Mouse (Mus musculus) MEL (cell line): ENCODE measurements around the gene Tph2. TPM values are rescaled to one million over a fixed set of nuclear protein-coding genes. Genes with fewer than 3 reads are reported as not detected.

Experiments used
- DNase-seq: peaks from one replicate; pipeline ENCODE4 v3.0.0; 2011; ENCODE audit warnings: low read depth, low spot score
- H3K27ac ChIP-seq: 2 replicates; pipeline ENCODE4 v1.5.1; 2012; ENCODE audit warnings: low read depth, mild to moderate bottlenecking, control low read depth, low read length, moderate library complexity; ENCODE audit not compliant: control insufficient read depth
- H3K27me3 ChIP-seq, 2 experiments: fragments of 150-350 bp in 1 of 2; sonication (generic) in 1 of 2; 2 replicates each; pipeline ENCODE4 v1.6.1; 2012; ENCODE audit warnings: low read length in 2 of 2, mild to moderate bottlenecking in 2 of 2, improper control_type of control experiment in 1 of 2, moderate library complexity in 1 of 2; ENCODE audit not compliant: insufficient read depth in 2 of 2, control insufficient read depth in 1 of 2
- H3K36me3 ChIP-seq, 2 experiments: 2 replicates each; pipeline ENCODE4 v1.6.1; 2012 to 2014; ENCODE audit warnings: low read length in 2 of 2, improper control_type of control experiment in 1 of 2, inconsistent platforms in 1 of 2, mild to moderate bottlenecking in 1 of 2; ENCODE audit not compliant: insufficient read depth in 2 of 2, control insufficient read depth in 1 of 2
- H3K4me1 ChIP-seq, 2 experiments: fragments of 150-350 bp in 1 of 2; sonication (generic) in 1 of 2; 2 replicates each; pipeline ENCODE4 v1.6.1; 2012; ENCODE audit warnings: low read length in 2 of 2, improper control_type of control experiment in 1 of 2, mild to moderate bottlenecking in 1 of 2; ENCODE audit not compliant: insufficient read depth in 2 of 2, control insufficient read depth in 1 of 2
- H3K4me3 ChIP-seq, 2 experiments: fragments of 150-350 bp in 1 of 2; sonication (generic) in 1 of 2; 2 replicates each; pipeline ENCODE4 v1.5.1; 2012; ENCODE audit warnings: low read depth in 2 of 2, low read length in 2 of 2, mild to moderate bottlenecking in 2 of 2, moderate library complexity in 2 of 2, control low read depth in 1 of 2, improper control_type of control experiment in 1 of 2; ENCODE audit not compliant: control insufficient read depth in 1 of 2, insufficient read depth in 1 of 2
- H3K79me2 ChIP-seq: 2 replicates; pipeline ENCODE4 v1.6.1; 2012; ENCODE audit warnings: mild to moderate bottlenecking, low read length, moderate library complexity; ENCODE audit not compliant: control insufficient read depth, poor library complexity, insufficient read depth
- H3K9ac ChIP-seq: 2 replicates; pipeline ENCODE4 v1.6.1; 2012; ENCODE audit warnings: low read depth, mild to moderate bottlenecking, control low read depth, low read length, moderate library complexity; ENCODE audit not compliant: control insufficient read depth, poor library complexity, severe bottlenecking
- H3K9me3 ChIP-seq: fragments of 150-350 bp; sonication (generic); replicated peaks from 2 replicates; pipeline ENCODE4 v1.6.1; 2012; ENCODE audit warnings: mild to moderate bottlenecking, low read length, improper control_type of control experiment, moderate library complexity; ENCODE audit not compliant: insufficient read depth
- BHLHE40 ChIP-seq: IDR thresholded peaks from 2 replicates; pipeline ENCODE4 v1.6.1; 2012; ENCODE audit warnings: low read depth, mild to moderate bottlenecking, inconsistent platforms, low read length, improper control_type of control experiment, borderline replicate concordance
- CHD2 ChIP-seq: IDR thresholded peaks from 2 replicates; pipeline ENCODE4 v1.6.1; 2011; ENCODE audit warnings: low read length, improper control_type of control experiment
- CTCF ChIP-seq, 3 experiments: IDR thresholded peaks in 2 of 3; conservative IDR thresholded peaks in 1 of 3; 2 replicates each; pipeline ENCODE4 v1.5.1; 2011 to 2012; ENCODE audit warnings: low read length in 3 of 3, low read depth in 2 of 3, mild to moderate bottlenecking in 2 of 3, improper control_type of control experiment in 1 of 3, inconsistent platforms in 1 of 3, mixed read lengths in 1 of 3, moderate library complexity in 1 of 3; ENCODE audit not compliant: control insufficient read depth in 1 of 3, insufficient read depth in 1 of 3, poor library complexity in 1 of 3, severe bottlenecking in 1 of 3
- ELF1 ChIP-seq: IDR thresholded peaks from 2 replicates; pipeline ENCODE4 v1.6.1; 2014; ENCODE audit warnings: low read depth, mild to moderate bottlenecking, inconsistent platforms, low read length, improper control_type of control experiment, moderate library complexity
- GABPA ChIP-seq: IDR thresholded peaks from 2 replicates; pipeline ENCODE4 v1.6.1; 2012; ENCODE audit warnings: low read depth, mild to moderate bottlenecking, inconsistent platforms, low read length, improper control_type of control experiment, moderate library complexity
- GATA1 ChIP-seq: IDR thresholded peaks from 2 replicates; pipeline ENCODE4 v1.6.1; 2011; ENCODE audit warnings: low read depth, low read length, improper control_type of control experiment
- HCFC1 ChIP-seq: IDR thresholded peaks from 2 replicates; pipeline ENCODE4 v1.6.1; 2012; ENCODE audit warnings: low read depth, mild to moderate bottlenecking, inconsistent platforms, low read length, improper control_type of control experiment, moderate library complexity
- KAT2A ChIP-seq: conservative IDR thresholded peaks from 2 replicates; pipeline ENCODE4 v1.6.1; 2012; ENCODE audit warnings: low read depth, low read length, improper control_type of control experiment, inconsistent platforms
- MAX ChIP-seq: IDR thresholded peaks from 2 replicates; pipeline ENCODE4 v1.6.1; 2011; ENCODE audit warnings: low read length, improper control_type of control experiment
- MYC ChIP-seq: IDR thresholded peaks from 2 replicates; pipeline ENCODE4 v1.6.1; 2011; ENCODE audit warnings: low read depth, mild to moderate bottlenecking, low read length, improper control_type of control experiment, moderate library complexity
- NRF1 ChIP-seq: IDR thresholded peaks from 2 replicates; pipeline ENCODE4 v1.6.1; 2014; ENCODE audit warnings: low read depth, mild to moderate bottlenecking, inconsistent platforms, low read length, improper control_type of control experiment, moderate library complexity; ENCODE audit not compliant: poor library complexity, insufficient read depth, severe bottlenecking
- POLR2AphosphoS2 ChIP-seq: IDR thresholded peaks from 2 replicates; pipeline ENCODE4 v1.6.1; 2011; ENCODE audit warnings: low read length, improper control_type of control experiment
- RAD21 ChIP-seq: IDR thresholded peaks from 2 replicates; pipeline ENCODE4 v1.6.1; 2011; ENCODE audit warnings: mild to moderate bottlenecking, low read depth, low read length, improper control_type of control experiment
- RCOR1 ChIP-seq: IDR thresholded peaks from 2 replicates; pipeline ENCODE4 v1.6.1; 2012; ENCODE audit warnings: low read depth, mild to moderate bottlenecking, inconsistent platforms, low read length, improper control_type of control experiment
- SMC3 ChIP-seq: IDR thresholded peaks from 2 replicates; pipeline ENCODE4 v1.6.1; 2011; ENCODE audit warnings: low read depth, low read length, improper control_type of control experiment
- TAL1 ChIP-seq: IDR thresholded peaks from 2 replicates; pipeline ENCODE4 v1.6.1; 2012; ENCODE audit warnings: mild to moderate bottlenecking, inconsistent platforms, low read length, moderate library complexity, mixed read lengths
- USF1 ChIP-seq: IDR thresholded peaks from 2 replicates; pipeline ENCODE4 v1.6.1; 2014; ENCODE audit warnings: low read depth, mild to moderate bottlenecking, inconsistent platforms, low read length, improper control_type of control experiment, moderate library complexity
- ZC3H11A ChIP-seq: IDR thresholded peaks from 2 replicates; pipeline ENCODE4 v1.6.1; 2012; ENCODE audit warnings: low read depth, mild to moderate bottlenecking, inconsistent platforms, low read length, improper control_type of control experiment
- ZMIZ1 ChIP-seq: IDR thresholded peaks from 2 replicates; pipeline ENCODE4 v1.6.1; 2012; ENCODE audit warnings: low read depth, mild to moderate bottlenecking, inconsistent platforms, low read length, improper control_type of control experiment, moderate library complexity
- ZNF384 ChIP-seq: IDR thresholded peaks from 2 replicates; pipeline ENCODE4 v1.6.1; 2012; ENCODE audit warnings: low read depth, mild to moderate bottlenecking, inconsistent platforms, low read length, improper control_type of control experiment
- polyA plus RNA-seq, 2 experiments: library from polyadenylated mRNA; stranded (reverse) in 1 of 2; unstranded in 1 of 2; fragments of >175 nt in 1 of 2; fragments of >200 nt in 1 of 2; gene quantifications; 2 replicates each; pipeline versions ENCODE4 v1.2.1 to v1.2.4; 2012; ENCODE audit warnings: low replicate concordance in 2 of 2, low read depth in 1 of 2; ENCODE audit not compliant: insufficient read length in 2 of 2, insufficient read depth in 1 of 2, missing spikeins in 1 of 2
- total RNA-seq: library from RNA; depleted of rRNA; stranded (reverse); fragments of 300-350 nt; gene quantifications from 2 replicates; pipeline ENCODE4 v1.2.3, GENCODE M21; 2012

Tph2 gene
- total and polyA plus RNA-seq, 3 experiments = not detected

DNA sequence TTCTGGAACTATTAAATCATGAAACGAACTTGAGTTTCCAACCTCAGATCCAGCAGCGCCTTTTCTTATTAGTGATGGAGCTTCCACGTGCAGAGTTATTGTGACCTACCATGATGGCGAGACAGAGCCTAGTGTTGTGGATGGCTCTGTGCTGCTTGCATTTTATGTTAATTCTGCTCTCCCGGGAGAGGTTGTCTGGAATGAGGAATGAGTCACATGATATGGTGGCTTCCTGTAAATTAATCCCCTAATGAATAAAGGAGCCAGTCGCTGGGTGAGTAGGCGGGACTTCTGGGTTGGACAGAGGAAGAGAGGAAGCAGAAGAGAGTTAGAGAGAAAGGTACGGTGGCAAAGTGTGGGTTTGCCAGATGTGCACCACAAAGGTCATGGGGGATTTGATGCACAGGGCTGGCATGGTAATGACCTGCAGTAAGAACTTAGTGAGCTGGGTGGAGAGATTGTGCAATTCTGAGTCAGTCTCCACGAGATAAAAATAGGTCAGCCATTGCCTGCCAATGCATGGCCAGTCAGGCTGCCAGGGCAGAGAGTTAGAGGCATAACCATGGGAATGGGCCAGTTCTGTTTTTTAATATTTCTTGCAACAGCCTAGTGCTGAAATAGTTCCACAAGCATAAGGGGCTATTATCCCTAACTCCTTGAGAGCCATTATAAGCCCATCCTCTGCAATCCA, 84.8 kb downstream of the Tph2 start:
- H3K79me2 ChIP-seq = no peaks in the 10 kb centered on the region
- no peak overlapping the region for H3K9ac ChIP-seq
- H3K9me3 ChIP-seq = no peaks in the 10 kb centered on the region
- H3K4me3 ChIP-seq = no peak overlapping the region
- H3K27me3 ChIP-seq = no peaks in the 10 kb centered on the region
- H3K36me3 ChIP-seq = no peaks in the 10 kb centered on the region
- H3K27ac ChIP-seq = no peak overlapping the region
- no peaks in the 10 kb centered on the region for H3K4me1 ChIP-seq
- no peak for TF ChIP-seq GATA1
- no peak for TF ChIP-seq ZMIZ1
- no peak for TF ChIP-seq CHD2
- TF ChIP-seq SMC3 = no peak
- TF ChIP-seq KAT2A = no peak
- TF ChIP-seq MAX = no peak
- TF ChIP-seq, all 39 proteins: peak for 0
- DNase-seq = no peak

DNA sequence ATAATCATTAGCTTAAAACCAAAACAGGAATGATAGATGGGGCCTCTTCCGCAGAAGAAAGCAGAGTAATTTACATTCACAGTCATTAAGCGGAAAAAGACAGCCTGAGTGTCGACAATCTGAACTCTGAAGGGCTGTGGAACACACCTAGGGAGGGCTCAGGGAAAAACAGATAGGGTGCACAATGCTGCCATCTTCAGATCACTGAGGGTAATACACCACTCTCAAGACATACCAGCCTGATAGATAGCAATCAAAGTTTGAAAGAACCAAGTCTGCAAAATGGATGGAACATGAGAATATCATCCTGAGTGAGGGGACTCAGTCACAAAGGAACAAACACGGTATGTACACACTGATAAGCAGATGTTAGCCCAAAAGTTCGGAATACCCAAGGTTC, 87.7 kb downstream of the Tph2 start:
- no peak for TF ChIP-seq ZNF384
- no peak for TF ChIP-seq BHLHE40
- TF ChIP-seq MAX = no peak
- peak; percentile 36; the same call in 1 of the 2 replicates for TF ChIP-seq ZC3H11A
- no peak for TF ChIP-seq NRF1
- TF ChIP-seq CTCF (IDR thresholded peaks at IDR 0.05 in 2 of 3, conservative IDR thresholded peaks at IDR 0.05 in 1 of 3; ENCODE audit: control insufficient read depth in 1 of 3, insufficient read depth in 1 of 3, low read depth in 2 of 3, low read length in 3 of 3, poor library complexity in 1 of 3, severe bottlenecking in 1 of 3) = peak; percentile 39 to 64 (median 61)
- TF ChIP-seq ZMIZ1 = no peak
- TF ChIP-seq GABPA = no peak
- TF ChIP-seq ELF1 = no peak
- peak; percentile 70 for TF ChIP-seq RAD21
- TF ChIP-seq POLR2AphosphoS2 = no peak
- TF ChIP-seq MYC = no peak
- TF ChIP-seq HCFC1 = no peak
- TF ChIP-seq CHD2 = no peak
- peak; percentile 53 for TF ChIP-seq SMC3
- no peak for TF ChIP-seq USF1
- TF ChIP-seq TAL1 = no peak
- TF ChIP-seq RCOR1 = no peak
- TF ChIP-seq, all 39 proteins: peak for 4
- Histone ChIP-seq H3K9ac (no peak overlapping the region), H3K4me1 (no peaks in the 10 kb centered on the region), H3K36me3 (no peaks in the 10 kb centered on the region), H3K9me3 (no peaks in the 10 kb centered on the region), H3K27ac (no peak overlapping the region), H3K79me2 (no peaks in the 10 kb centered on the region), H3K27me3 (no peaks in the 10 kb centered on the region), H3K4me3 (no peak overlapping the region)
- peak; percentile 54 for DNase-seq
